Mouse (Mus musculus): Measurements from ENCODE around the gene Olfr169.
"Not testable (repeated sequence)": the region's sequence is repeated elsewhere in the genome, so short reads cannot be mapped to it uniquely, and the experiment has no call there.

- not testable (repeated sequence) for TF ChIP-seq CTCF (IDR thresholded peaks at IDR 0.05 in 2 of 3, conservative IDR thresholded peaks at IDR 0.05 in 1 of 3; ENCODE audit: control insufficient read depth in 1 of 3, insufficient read depth in 1 of 3, low read depth in 2 of 3, low read length in 3 of 3, poor library complexity in 1 of 3, severe bottlenecking in 1 of 3); POLR2A (IDR thresholded peaks at IDR 0.05; ENCODE audit: control insufficient read depth in 1 of 2, insufficient read depth in 1 of 2, low read depth in 1 of 2, low read length in 2 of 2, poor library complexity in 1 of 2); MAFK (IDR thresholded peaks at IDR 0.05; ENCODE audit: borderline replicate concordance, low read depth, low read length); GABPA (IDR thresholded peaks at IDR 0.05; ENCODE audit: low read depth, low read length); POLR2AphosphoS5 (IDR thresholded peaks at IDR 0.05; ENCODE audit: borderline replicate concordance, low read depth, low read length); BHLHE40 (IDR thresholded peaks at IDR 0.05; ENCODE audit: borderline replicate concordance, low read depth, low read length); RAD21 (IDR thresholded peaks at IDR 0.05; ENCODE audit: low read depth, low read length); GATA1 (IDR thresholded peaks at IDR 0.05; ENCODE audit: low read depth, low read length); ZNF384 (IDR thresholded peaks at IDR 0.05; ENCODE audit: low read depth, low read length); ZKSCAN1 (IDR thresholded peaks at IDR 0.05; ENCODE audit: low read depth, low read length); TAL1 (IDR thresholded peaks at IDR 0.05; ENCODE audit: low read length); TCF12 (IDR thresholded peaks at IDR 0.05; ENCODE audit: low read depth, low read length); MAZ (IDR thresholded peaks at IDR 0.05; ENCODE audit: low read depth, low read length)
These were observed 19.4 kb downstream of the Olfr169 start for GRCm38 (mm10) chr16:19552246-19552645.

Measured in MEL (cell line).